Mouse (Mus musculus) liver, postnatal 0 days (tissue): ENCODE results near the gene Ifna12. TPM values are rescaled to one million over a fixed set of nuclear protein-coding genes. Genes with fewer than 3 reads are reported as not detected.
"Not testable (repeated sequence)": the region's sequence is repeated elsewhere in the genome, so short reads cannot be mapped to it uniquely, and the experiment has no call there.

Experiments used
- ATAC-seq: fragments of 200-750 bp; cut with Nextera tagmentation; 2 replicates; pipeline ENCODE4 v1.8.0; 2017; ENCODE audit warnings: mild to moderate bottlenecking, moderate library complexity
- DNase-seq: peaks from one replicate; pipeline ENCODE4 v3.0.0-alpha.2; 2016
- H3K27ac ChIP-seq: fragments of 300-500 bp; sonication (generic); 2 replicates; pipeline ENCODE4 v1.5.1; 2014; ENCODE audit warnings: antibody characterized with exemption, moderate library complexity, mild to moderate bottlenecking, low read depth
- H3K27me3 ChIP-seq: fragments of 300-500 bp; sonication (generic); 2 replicates; pipeline ENCODE4 v1.6.1; 2014; ENCODE audit warnings: low read length, control low read depth, mixed read lengths; ENCODE audit not compliant: insufficient read depth
- H3K36me3 ChIP-seq: fragments of 300-500 bp; sonication (generic); replicated peaks from 2 replicates; pipeline ENCODE4 v1.6.1; 2014; ENCODE audit warnings: mild to moderate bottlenecking, control low read depth, low read length, moderate library complexity, mixed read lengths; ENCODE audit not compliant: insufficient read depth
- H3K4me1 ChIP-seq: fragments of 300-500 bp; sonication (generic); 2 replicates; pipeline ENCODE4 v1.6.1; 2014; ENCODE audit warnings: antibody characterized with exemption, mild to moderate bottlenecking, control low read depth; ENCODE audit not compliant: insufficient read depth
- H3K4me2 ChIP-seq: fragments of 300-500 bp; sonication (generic); 2 replicates; pipeline ENCODE4 v1.6.1; 2014; ENCODE audit warnings: low read depth, mild to moderate bottlenecking, low read length, moderate library complexity, mixed read lengths
- H3K4me3 ChIP-seq: fragments of 300-500 bp; sonication (generic); 2 replicates; pipeline ENCODE4 v1.5.1; 2014; ENCODE audit warnings: low read depth, low read length
- H3K9ac ChIP-seq: fragments of 300-500 bp; sonication (generic); replicated peaks from 2 replicates; pipeline ENCODE4 v1.6.1; 2014; ENCODE audit warnings: mild to moderate bottlenecking, moderate library complexity
- H3K9me3 ChIP-seq: fragments of 300-500 bp; sonication (generic); 2 replicates; pipeline ENCODE4 v1.6.1; 2016; ENCODE audit warnings: mild to moderate bottlenecking, control low read depth, low read length, mixed read lengths
- CTCF ChIP-seq: sonication (generic); IDR thresholded peaks from 2 replicates; pipeline ENCODE4 v1.5.1; 2016; ENCODE audit warnings: antibody characterized with exemption, low read depth
- EP300 ChIP-seq: IDR thresholded peaks from 2 replicates; pipeline ENCODE4 v1.6.1; 2016; ENCODE audit warnings: antibody characterized with exemption, low read depth, mild to moderate bottlenecking
- WGBS: fragments of 180-500 bp; shearing (Covaris S2); extraction: QIAGEN DNeasy Blood & Tissue Kit; methylation state at CpG from one replicate; pipeline ENCODE4 v1.1.7; 2014; ENCODE audit not compliant: insufficient replicate concordance; 5-methylcytosine and 5-hydroxymethylcytosine counted together
- polyA plus RNA-seq: library from polyadenylated mRNA; unstranded; fragments of >200 nt; fragmentation: Nextera tagmentation; extraction: Ambion mirVana; gene quantifications from 2 replicates; pipeline ENCODE4 v1.2.1, GENCODE M21; 2015

Gene Ifna12
- polyA plus RNA-seq, 1 experiment from 2014 or later: not detected

DNA sequence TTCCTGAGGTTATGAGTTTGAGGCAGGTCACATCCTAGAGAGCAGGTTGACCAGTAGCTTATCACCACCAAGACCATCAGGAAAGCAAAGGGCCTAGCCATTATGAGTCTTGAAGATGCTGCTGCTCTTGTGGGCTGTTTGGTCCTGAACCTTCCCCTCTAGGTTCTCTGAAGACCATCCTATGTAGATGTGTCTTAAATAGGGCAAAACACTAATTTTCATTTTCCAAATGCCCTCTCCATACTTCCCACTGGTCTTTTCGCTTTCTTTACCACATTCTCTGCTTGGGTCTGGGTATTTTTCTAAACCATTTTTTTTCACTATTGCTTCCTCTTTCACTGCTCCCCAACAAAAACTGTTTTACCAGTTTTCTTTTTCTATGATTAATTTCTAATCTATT is 10.9 kb downstream of the Ifna12 start, which contains the start of gene Ifna9:
Ifna9 (minus strand) TSS at position 101 of the 400 bp plus-strand sequence.
- Histone ChIP-seq H3K27ac (no peak within 1 kb of the TSS), H3K4me3 (no peak within 1 kb of the TSS), H3K9me3 (no peaks in the 10 kb centered on the region), H3K4me2 (no peak within 1 kb of the TSS), H3K9ac (no peak within 1 kb of the TSS), H3K4me1 (no peaks in the 10 kb centered on the region), H3K36me3 (no peaks in the 10 kb centered on the region), H3K27me3 (no peaks in the 10 kb centered on the region)
- no peak for ATAC-seq
- DNase-seq: no peak
- TF ChIP-seq EP300 (no peak), CTCF (no peak)
- WGBS: 68% methylated on average over 1 of the region's 1 CpGs

DNA sequence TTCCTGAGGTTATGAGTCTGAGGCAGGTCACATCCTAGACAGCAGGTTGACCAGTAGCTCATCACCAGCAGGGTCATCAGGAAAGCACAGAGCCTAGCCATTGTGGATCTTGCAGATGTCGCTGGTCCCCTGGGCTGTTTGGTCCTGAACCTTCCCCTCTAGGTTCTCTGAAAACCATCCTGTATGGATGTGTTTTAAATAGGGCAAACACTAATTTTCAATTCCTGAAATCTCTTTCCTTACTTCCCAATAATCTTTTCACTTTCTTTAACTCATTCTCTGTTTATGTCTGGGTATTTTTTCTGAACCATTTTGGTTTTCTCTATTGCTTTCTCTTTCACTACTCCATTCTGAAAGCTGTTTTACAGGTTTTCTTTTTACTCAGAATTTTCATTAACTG is 31.5 kb downstream of the Ifna12 start, which contains the start of gene Ifna14:
Ifna14 (minus strand) TSS at position 101 of the 400 bp plus-strand sequence.
- Histone ChIP-seq H3K9ac (no peak within 1 kb of the TSS), H3K36me3 (no peaks in the 10 kb centered on the region), H3K27me3 (no peaks in the 10 kb centered on the region), H3K4me3 (no peak within 1 kb of the TSS), H3K9me3 (no peaks in the 10 kb centered on the region), H3K27ac (no peak within 1 kb of the TSS), H3K4me2 (no peak within 1 kb of the TSS), H3K4me1 (no peaks in the 10 kb centered on the region)
- 86% methylated on average over 1 of the region's 1 CpGs for WGBS
- DNase-seq: no peak
- TF ChIP-seq CTCF (no peak), EP300 (no peak)
- ATAC-seq: no peak

DNA sequence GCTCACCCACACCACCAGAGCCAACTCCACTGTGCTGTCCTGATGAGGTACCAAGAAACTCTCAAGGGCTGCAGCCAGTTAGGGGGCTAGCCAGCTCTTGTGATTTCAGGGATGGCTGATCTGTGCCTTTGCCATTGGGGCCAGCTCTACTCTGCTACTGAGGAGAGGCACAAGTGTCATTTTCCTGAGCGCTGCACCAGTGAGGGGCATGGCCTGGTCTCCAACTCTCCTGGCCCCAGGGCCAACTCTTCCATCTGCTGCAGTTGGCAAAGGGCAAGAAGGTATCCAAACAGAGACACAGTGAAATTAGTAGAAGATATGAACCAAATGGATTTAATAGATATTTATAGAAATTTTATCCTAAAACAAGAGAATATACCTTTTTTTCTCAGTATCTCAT is 41.4 kb downstream of the Ifna12 start:
- H3K4me2 ChIP-seq: no peak overlapping the region
- no peaks in the 10 kb centered on the region for H3K9me3 ChIP-seq
- DNase-seq (no peak), ATAC-seq (no peak)
- H3K27me3 ChIP-seq: no peaks in the 10 kb centered on the region
- no peaks in the 10 kb centered on the region for H3K36me3 ChIP-seq
- WGBS: 83% methylated on average over 1 of the region's 1 CpGs
- TF ChIP-seq EP300: no peak
- no peak for TF ChIP-seq CTCF
- H3K4me3 ChIP-seq: no peak overlapping the region
- H3K9ac ChIP-seq: no peak overlapping the region
- no peaks in the 10 kb centered on the region for H3K4me1 ChIP-seq
- H3K27ac ChIP-seq: no peak overlapping the region

DNA sequence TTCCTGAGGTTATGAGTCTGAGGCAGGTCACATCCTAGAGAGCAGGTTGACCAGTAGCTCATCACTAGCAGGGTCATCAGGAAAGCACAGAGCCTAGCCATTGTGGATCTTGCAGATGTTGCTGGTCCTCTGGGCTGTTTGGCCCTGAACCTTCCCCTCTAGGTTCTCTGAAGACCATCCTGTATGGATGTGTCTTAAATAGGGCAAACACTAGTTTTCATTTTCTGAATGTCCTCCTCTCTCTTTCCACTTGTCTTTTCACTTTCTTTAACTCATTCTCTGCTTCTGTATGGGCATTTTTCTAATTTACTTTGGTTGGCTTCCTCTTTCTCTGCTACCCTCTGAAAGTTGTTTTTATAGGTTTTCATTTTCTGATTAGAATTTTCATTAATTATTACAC is 45.0 kb downstream of the Ifna12 start, which contains the start of gene Ifna15:
Ifna15 (minus strand) TSS at position 101 of the 400 bp plus-strand sequence.
- not testable (repeated sequence) for H3K9me3 ChIP-seq, H3K9ac ChIP-seq, H3K4me1 ChIP-seq, H3K4me3 ChIP-seq, H3K27me3 ChIP-seq, H3K4me2 ChIP-seq, H3K36me3 ChIP-seq, ATAC-seq, DNase-seq, H3K27ac ChIP-seq

Other genes starting within 250 kb of the Ifna12 start
- gene Hacd4, start 164.4 kb downstream of the Ifna12 start, polyA plus RNA-seq: 5.3 TPM in 2 replicates
- gene Ifnb1, start 80.6 kb downstream of the Ifna12 start, polyA plus RNA-seq: not detected in 2 replicates
- gene Ifna15, start 45.1 kb downstream of the Ifna12 start, polyA plus RNA-seq: not detected in 2 replicates
- gene Ifna14, start 31.6 kb downstream of the Ifna12 start, polyA plus RNA-seq: not detected in 2 replicates
- not detected in 2 replicates for gene Ifna9, start 11.0 kb downstream of the Ifna12 start, polyA plus RNA-seq
- not detected in 2 replicates for gene C87499, start 31.0 kb upstream of the Ifna12 start, polyA plus RNA-seq
- gene Ifna13, start 41.1 kb upstream of the Ifna12 start, polyA plus RNA-seq: not detected in 2 replicates
- gene Ifna16, start 73.5 kb upstream of the Ifna12 start, polyA plus RNA-seq: not detected in 2 replicates
- gene Ifna2, start 80.5 kb upstream of the Ifna12 start, polyA plus RNA-seq: not detected in 2 replicates
- not detected in 2 replicates for gene Ifnab, start 88.0 kb upstream of the Ifna12 start, polyA plus RNA-seq
- gene Gm26566, start 118.4 kb upstream of the Ifna12 start, polyA plus RNA-seq: 0.15 and 0.22 TPM in 2 replicates
- gene Klhl9, start 119.1 kb upstream of the Ifna12 start, polyA plus RNA-seq: 18.6 and 20.1 TPM in 2 replicates
- gene Gm13271, start 151.5 kb upstream of the Ifna12 start, polyA plus RNA-seq: not detected in 2 replicates
- 0.13 TPM in 1 of 2 replicates, not detected in the other for gene Gm13283, start 156.7 kb upstream of the Ifna12 start, polyA plus RNA-seq
- not detected in 2 replicates for gene Gm13290, start 170.5 kb upstream of the Ifna12 start, polyA plus RNA-seq
- gene Gm13289, start 173.5 kb upstream of the Ifna12 start, polyA plus RNA-seq: not detected in 2 replicates
- not detected in 2 replicates for gene Gm13272, start 176.5 kb upstream of the Ifna12 start, polyA plus RNA-seq
- gene Ifnz, start 178.8 kb upstream of the Ifna12 start, polyA plus RNA-seq: not detected in 2 replicates
- not detected in 2 replicates for gene Gm13276, start 182.3 kb upstream of the Ifna12 start, polyA plus RNA-seq
- gene Gm13277, start 185.3 kb upstream of the Ifna12 start, polyA plus RNA-seq: not detected in 2 replicates
- not detected in 2 replicates for gene Gm13278, start 188.2 kb upstream of the Ifna12 start, polyA plus RNA-seq
- gene Gm13275, start 191.1 kb upstream of the Ifna12 start, polyA plus RNA-seq: not detected in 2 replicates
- gene Gm13279, start 194.0 kb upstream of the Ifna12 start, polyA plus RNA-seq: not detected in 2 replicates
- gene Gm13285, start 196.3 kb upstream of the Ifna12 start, polyA plus RNA-seq: 0.17 and 0.25 TPM in 2 replicates
- gene Gm13287, start 199.9 kb upstream of the Ifna12 start, polyA plus RNA-seq: not detected in 2 replicates
- not detected in 2 replicates for gene Gm13288, start 202.2 kb upstream of the Ifna12 start, polyA plus RNA-seq
- not detected in 2 replicates for gene Ifna7, start 212.9 kb upstream of the Ifna12 start, polyA plus RNA-seq
- not detected in 2 replicates for gene Ifna11, start 216.6 kb upstream of the Ifna12 start, polyA plus RNA-seq
- not detected in 2 replicates for gene Ifna6, start 224.0 kb upstream of the Ifna12 start, polyA plus RNA-seq
- not detected in 2 replicates for gene Ifna5, start 232.1 kb upstream of the Ifna12 start, polyA plus RNA-seq
- not detected in 2 replicates for gene Ifna4, start 238.5 kb upstream of the Ifna12 start, polyA plus RNA-seq
- gene Ifna1, start 246.7 kb upstream of the Ifna12 start, polyA plus RNA-seq: not detected in 2 replicates